Mouse (Mus musculus) lung, embryonic 16.5 days (tissue): ENCODE measurements around the gene Sdhaf2. TPM values are rescaled to one million over a fixed set of nuclear protein-coding genes. Genes with fewer than 3 reads are reported as not detected.
A peak's percentile ranks its signal among the peaks of the same experiment; 100 is the strongest.

ENCODE experiments used
- ATAC-seq: fragments of 200-750 bp; cut with Nextera tagmentation; 2 replicates; pipeline ENCODE4 v1.8.0; 2017; ENCODE audit warnings: low read depth, mild to moderate bottlenecking, moderate library complexity
- H3K27ac ChIP-seq: fragments of 300-500 bp; sonication (generic); 2 replicates; pipeline ENCODE4 v1.5.1; 2014; ENCODE audit warnings: mild to moderate bottlenecking, control low read depth, low read length
- H3K27me3 ChIP-seq: fragments of 300-500 bp; sonication (generic); 2 replicates; pipeline ENCODE4 v1.6.1; 2014; ENCODE audit warnings: low read depth, low read length, mixed read lengths; ENCODE audit not compliant: control insufficient read depth, insufficient read depth
- H3K36me3 ChIP-seq: fragments of 300-500 bp; sonication (generic); 2 replicates; pipeline ENCODE4 v1.6.1; 2014; ENCODE audit warnings: low read length; ENCODE audit not compliant: control insufficient read depth, insufficient read depth
- H3K4me1 ChIP-seq: fragments of 300-500 bp; sonication (generic); replicated peaks from 2 replicates; pipeline ENCODE4 v1.6.1; 2014; ENCODE audit warnings: low read length, mixed read lengths; ENCODE audit not compliant: control insufficient read depth, insufficient read depth
- H3K4me2 ChIP-seq: fragments of 300-500 bp; sonication (generic); 2 replicates; pipeline ENCODE4 v1.6.1; 2014; ENCODE audit warnings: low read depth, low read length, control low read depth
- H3K4me3 ChIP-seq: fragments of 300-500 bp; sonication (generic); 2 replicates; pipeline ENCODE4 v1.5.1; 2014; ENCODE audit warnings: mild to moderate bottlenecking, low read length, control low read depth
- H3K9ac ChIP-seq: fragments of 300-500 bp; sonication (generic); 2 replicates; pipeline ENCODE4 v1.6.1; 2014; ENCODE audit warnings: low read length, control low read depth
- H3K9me3 ChIP-seq: fragments of 300-500 bp; sonication (generic); 2 replicates; pipeline ENCODE4 v1.6.1; 2016; ENCODE audit warnings: low read length; ENCODE audit not compliant: control insufficient read depth
- WGBS: fragments of 180-500 bp; shearing (Covaris S2); extraction: QIAGEN DNeasy Blood & Tissue Kit; methylation state at CpG from one replicate; pipeline ENCODE4 v1.1.7; 2014; 5-methylcytosine and 5-hydroxymethylcytosine counted together
- polyA plus RNA-seq: library from polyadenylated mRNA; unstranded; fragments of >200 nt; fragmentation: Nextera tagmentation; extraction: Ambion mirVana; gene quantifications from 2 replicates; pipeline ENCODE4 v1.2.1, GENCODE M21; 2015

Sdhaf2 gene
- polyA plus RNA-seq, 1 experiment from 2014 or later: 53.4 TPM

- Histone ChIP-seq H3K9ac (no peak overlapping the region), H3K27ac (no peak overlapping the region), H3K4me1 (peaks cover 6% of the 10 kb centered on the region), H3K36me3 (no peaks in the 10 kb centered on the region), H3K4me2 (no peak overlapping the region), H3K27me3 (no peaks in the 10 kb centered on the region), H3K4me3 (no peak overlapping the region), H3K9me3 (no peaks in the 10 kb centered on the region)
- no peak for ATAC-seq
- 63% methylated on average over 2 of the region's 2 CpGs for WGBS
These were observed 31.1 kb upstream of the Sdhaf2 start for GRCm38 (mm10) chr19:10557001-10557400.

GRCm38 (mm10) chr19:10555624-10556510 lies 29.9 kb upstream of the Sdhaf2 start, which contains the start of gene Tmem216:
TSS of gene Tmem216 (minus strand) at chr19:10556238.
- Histone ChIP-seq H3K4me3 (peak within 1 kb of the TSS; percentile 60), H3K36me3 (peaks cover 7% of the 10 kb centered on the region), H3K27me3 (no peaks in the 10 kb centered on the region), H3K9ac (peak within 1 kb of the TSS; percentile 76), H3K27ac (peak within 1 kb of the TSS; percentile 76), H3K4me1 (peaks cover 6% of the 10 kb centered on the region), H3K4me2 (peak within 1 kb of the TSS; percentile 84), H3K9me3 (no peaks in the 10 kb centered on the region)
- peak; percentile 99 for ATAC-seq
- WGBS: 1% methylated on average over 43 of the region's 43 CpGs

GRCm38 (mm10) chr19:10539454-10539853 lies 13.5 kb upstream of the Sdhaf2 start:
- Histone ChIP-seq H3K4me1 (no peaks in the 10 kb centered on the region), H3K27ac (no peak overlapping the region), H3K36me3 (peaks cover 65% of the 10 kb centered on the region), H3K4me3 (no peak overlapping the region), H3K27me3 (no peaks in the 10 kb centered on the region), H3K9me3 (no peaks in the 10 kb centered on the region), H3K9ac (no peak overlapping the region), H3K4me2 (no peak overlapping the region)
- 90% methylated on average over 5 of the region's 5 CpGs for WGBS
- ATAC-seq: no peak

- H3K9ac ChIP-seq: no peak overlapping the region
- no peak overlapping the region for H3K4me2 ChIP-seq
- H3K27me3 ChIP-seq: no peaks in the 10 kb centered on the region
- no peak for ATAC-seq
- H3K36me3 ChIP-seq: peaks cover 36% of the 10 kb centered on the region
- H3K4me1 ChIP-seq: peaks cover 9% of the 10 kb centered on the region
- WGBS: 92% methylated on average over 1 of the region's 1 CpGs
- H3K4me3 ChIP-seq: no peak overlapping the region
- no peaks in the 10 kb centered on the region for H3K9me3 ChIP-seq
- no peak overlapping the region for H3K27ac ChIP-seq
These were observed 4.1 kb upstream of the Sdhaf2 start for GRCm38 (mm10) chr19:10530082-10530481.

- H3K4me1 ChIP-seq: peaks cover 15% of the 10 kb centered on the region
- peak; percentile 97 for ATAC-seq
- peak within 1 kb of the TSS; percentile 100 for H3K9ac ChIP-seq
- no peaks in the 10 kb centered on the region for H3K9me3 ChIP-seq
- no peaks in the 10 kb centered on the region for H3K27me3 ChIP-seq
- peaks cover 7% of the 10 kb centered on the region for H3K36me3 ChIP-seq
- WGBS: under 1% methylated on average over 62 of the region's 93 CpGs
- peak within 1 kb of the TSS; percentile 81 for H3K4me2 ChIP-seq
- H3K4me3 ChIP-seq: peak within 1 kb of the TSS; percentile 97
- peak within 1 kb of the TSS; percentile 98 for H3K27ac ChIP-seq
These were observed 638 bp downstream of the Sdhaf2 start, which contains the start of gene Cpsf7 for GRCm38 (mm10) chr19:10525106-10525901. TSS of gene Cpsf7 (plus strand) at chr19:10525266.

GRCm38 (mm10) chr19:10524784-10525105 lies 1.2 kb downstream of the Sdhaf2 start:
- ATAC-seq: no peak
- peak overlapping the region; percentile 97 for H3K4me3 ChIP-seq
- H3K4me2 ChIP-seq: peak overlapping the region; percentile 81
- peaks cover 3% of the 10 kb centered on the region; the same call in 1 of the 2 replicates for H3K36me3 ChIP-seq
- peak overlapping the region; percentile 100 for H3K9ac ChIP-seq
- H3K4me1 ChIP-seq: peaks cover 15% of the 10 kb centered on the region
- H3K9me3 ChIP-seq: no peaks in the 10 kb centered on the region
- WGBS: 1% methylated on average over 19 of the region's 19 CpGs
- H3K27ac ChIP-seq: peak overlapping the region; percentile 98
- no peaks in the 10 kb centered on the region for H3K27me3 ChIP-seq

- Histone ChIP-seq H3K27me3 (no peaks in the 10 kb centered on the region), H3K4me3 (no peak overlapping the region), H3K4me2 (no peak overlapping the region), H3K9ac (no peak overlapping the region), H3K36me3 (peaks cover 3% of the 10 kb centered on the region; the same call in 1 of the 2 replicates), H3K9me3 (no peaks in the 10 kb centered on the region), H3K4me1 (peaks cover 15% of the 10 kb centered on the region), H3K27ac (no peak overlapping the region)
- WGBS: 65% methylated on average over 5 of the region's 5 CpGs
- no peak for ATAC-seq
These were observed 2.4 kb downstream of the Sdhaf2 start for GRCm38 (mm10) chr19:10523483-10524080.

- Histone ChIP-seq H3K27ac (no peak overlapping the region), H3K36me3 (peaks cover 1% of the 10 kb centered on the region; the same call in 1 of the 2 replicates)
These were observed 4.0 kb downstream of the Sdhaf2 start for GRCm38 (mm10) chr19:10521926-10522325.

GRCm38 (mm10) chr19:10520355-10520754 lies 5.6 kb downstream of the Sdhaf2 start:
- Histone ChIP-seq H3K27me3 (no peaks in the 10 kb centered on the region), H3K4me2 (no peak overlapping the region), H3K4me3 (no peak overlapping the region), H3K9ac (no peak overlapping the region), H3K27ac (no peak overlapping the region), H3K4me1 (peaks cover 6% of the 10 kb centered on the region), H3K9me3 (no peaks in the 10 kb centered on the region), H3K36me3 (peaks cover 6% of the 10 kb centered on the region)
- WGBS: 49% methylated on average over 1 of the region's 1 CpGs
- no peak for ATAC-seq

More at GRCm38 (mm10) chr19:10521926-10522325, 4.0 kb downstream of the Sdhaf2 start:
- no peaks in the 10 kb centered on the region for H3K9me3 ChIP-seq
- no peak overlapping the region for H3K9ac ChIP-seq
- no peak overlapping the region for H3K4me3 ChIP-seq
- 75% methylated on average over 1 of the region's 1 CpGs for WGBS
- H3K4me2 ChIP-seq: no peak overlapping the region
- ATAC-seq: no peak
- peaks cover 14% of the 10 kb centered on the region for H3K4me1 ChIP-seq
- no peaks in the 10 kb centered on the region for H3K27me3 ChIP-seq
